Mouse (Mus musculus): Measurements from ENCODE around the gene Cds1. TPM values are rescaled to one million over a fixed set of nuclear protein-coding genes. Genes with fewer than 3 reads are reported as not detected.
"Not testable (repeated sequence)": the region's sequence is repeated elsewhere in the genome, so short reads cannot be mapped to it uniquely, and the experiment has no call there.

The Cds1 gene
- total RNA-seq, 1 experiment from 2014 or later, result 0.70 TPM

DNA sequence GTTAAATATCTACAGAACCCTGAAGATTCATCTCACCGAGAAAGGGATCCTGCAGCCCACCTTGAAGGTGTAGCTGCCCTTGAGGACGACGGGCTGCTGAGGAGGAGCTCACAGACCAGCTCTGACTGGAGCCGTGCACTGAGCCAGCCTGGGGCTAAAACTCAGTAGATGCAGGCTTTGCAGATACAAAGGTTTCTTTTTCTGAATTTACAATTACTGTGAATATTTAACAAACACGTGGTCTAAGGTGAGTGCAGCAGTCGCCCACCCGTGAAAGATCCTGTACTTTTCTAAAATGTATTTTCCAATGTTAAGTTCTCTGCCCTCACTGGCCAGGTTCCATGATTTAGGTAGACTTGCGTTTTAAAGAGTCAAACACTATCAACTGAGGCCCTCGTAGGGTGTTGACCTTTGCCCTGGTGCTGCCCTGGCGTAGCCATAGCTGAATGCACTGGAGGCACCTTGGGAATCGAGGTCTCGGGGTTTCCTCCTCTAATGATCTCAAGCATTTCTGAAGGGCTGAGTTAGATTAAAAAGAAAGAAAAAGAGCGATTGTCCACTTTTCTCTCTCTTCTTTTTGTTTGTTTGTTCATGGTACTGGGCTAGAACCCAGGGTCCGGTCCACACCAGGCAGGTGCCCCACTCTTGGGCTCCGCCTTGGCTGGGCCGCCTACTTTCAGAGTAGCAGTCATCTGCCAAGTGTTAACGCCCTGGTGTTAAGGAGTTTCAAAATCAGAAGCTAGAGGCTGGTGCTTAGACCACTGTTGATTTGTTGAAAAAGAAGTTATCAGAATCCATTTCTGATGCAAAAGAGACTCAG, 56.8 kb downstream of the Cds1 start:
- no peak for ATAC-seq (ENCODE audit: extremely low read depth, insufficient number of reproducible peaks, low FRiP score, poor library complexity, severe bottlenecking)

DNA sequence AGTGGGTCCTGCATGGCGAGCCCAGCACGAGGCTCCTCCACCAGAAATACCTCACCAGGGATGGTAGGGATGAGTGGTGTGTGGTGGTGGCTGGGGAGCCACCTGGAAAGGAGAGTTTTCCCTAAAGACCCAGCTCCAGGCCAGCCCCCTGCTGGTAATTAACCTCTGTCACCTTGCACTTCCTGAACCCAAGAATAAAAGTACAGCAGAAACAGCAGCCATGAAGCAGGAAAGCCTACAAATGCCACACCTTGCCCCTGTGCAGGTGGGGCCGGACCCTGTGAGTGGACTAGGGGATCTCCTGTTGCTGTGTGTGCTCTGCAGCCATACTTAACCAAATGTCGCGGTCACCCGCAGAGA, 57.4 kb downstream of the Cds1 start:
- no peak for ATAC-seq (ENCODE audit: extremely low read depth, insufficient number of reproducible peaks, low FRiP score, poor library complexity, severe bottlenecking)

DNA sequence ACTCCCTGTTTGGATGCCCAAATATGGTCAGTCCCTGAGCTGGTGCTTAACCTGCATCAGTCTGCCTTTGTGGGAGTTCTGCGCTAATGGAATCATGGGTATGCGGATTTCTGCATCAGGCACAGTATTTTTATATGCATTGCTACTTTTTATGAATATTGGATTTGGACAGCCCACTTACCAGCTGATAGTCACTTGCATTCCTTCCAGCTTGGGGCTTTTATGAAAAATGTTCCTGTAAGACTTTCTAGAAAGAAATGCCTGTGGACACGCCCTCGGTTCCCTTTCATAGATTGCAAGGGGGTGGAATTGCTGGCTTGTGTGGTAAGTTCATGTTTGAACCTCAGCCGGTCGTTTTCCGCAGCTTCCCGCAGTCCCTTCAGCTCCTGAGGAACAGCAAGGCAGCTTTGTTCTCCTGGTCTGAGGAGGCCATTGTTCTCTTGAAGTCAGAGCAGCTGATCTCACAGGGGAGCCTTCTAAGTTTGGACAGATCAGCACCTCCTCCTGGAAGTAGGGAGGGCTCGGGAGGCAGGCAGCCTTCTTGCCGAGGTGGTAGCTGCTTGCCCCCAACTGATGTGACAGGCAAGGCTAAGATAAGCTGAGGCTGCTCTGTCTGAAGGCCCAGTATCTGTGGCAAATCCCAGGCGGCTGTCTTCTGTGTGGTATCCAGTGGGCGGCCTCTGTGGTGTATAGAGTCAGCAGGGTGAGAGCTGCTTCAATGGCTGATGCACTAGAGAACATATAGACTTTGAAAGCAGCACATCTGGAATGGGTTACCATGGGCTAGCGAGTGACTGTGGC, 60.4 kb downstream of the Cds1 start:
- ATAC-seq (ENCODE audit: extremely low read depth, insufficient number of reproducible peaks, low FRiP score, poor library complexity, severe bottlenecking), result no peak

DNA sequence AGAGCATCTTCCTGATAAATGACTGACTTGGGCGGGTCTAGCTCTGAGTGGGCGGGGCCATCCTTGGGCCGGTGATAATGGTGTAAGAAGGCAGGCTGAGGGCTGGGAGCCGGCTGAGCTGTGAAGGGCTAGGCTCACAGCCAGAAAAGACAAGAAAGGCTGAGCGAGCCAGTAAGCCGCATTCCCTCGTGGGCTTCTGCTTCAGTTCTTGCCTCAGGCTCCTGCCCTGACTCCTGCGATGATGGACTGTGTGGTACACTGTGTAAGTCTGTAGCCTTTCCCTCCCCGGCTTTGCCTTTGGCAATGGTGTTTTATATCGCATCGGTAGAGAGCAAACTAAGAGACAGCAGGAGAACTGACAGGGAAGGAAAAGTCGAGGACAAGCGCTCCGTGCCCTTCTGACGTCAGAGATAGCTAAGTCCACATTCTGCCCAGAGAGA, 61.6 kb downstream of the Cds1 start:
- ATAC-seq (ENCODE audit: extremely low read depth, insufficient number of reproducible peaks, low FRiP score, poor library complexity, severe bottlenecking), result no peak

DNA sequence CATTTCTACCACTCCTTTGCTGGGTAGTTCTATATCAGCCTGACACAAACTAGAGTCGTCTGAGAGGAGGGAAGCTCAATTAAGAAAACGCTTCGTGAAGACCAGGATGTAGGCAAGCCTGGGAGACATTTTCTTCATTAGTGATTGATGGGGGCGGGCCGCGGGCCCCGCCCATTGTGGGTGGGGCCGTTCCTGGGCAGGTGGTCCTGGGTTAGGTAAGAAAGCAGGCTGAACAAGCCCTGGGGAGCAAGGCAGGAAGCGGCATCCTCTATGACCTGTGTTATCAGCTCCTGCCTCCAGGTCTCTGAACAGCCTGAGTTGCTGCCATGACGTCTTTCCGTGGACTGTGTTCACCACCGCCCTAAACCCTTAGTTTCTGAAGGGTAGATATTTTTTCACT, 62.5 kb downstream of the Cds1 start:
- no peak for ATAC-seq (ENCODE audit: extremely low read depth, insufficient number of reproducible peaks, low FRiP score, poor library complexity, severe bottlenecking)

DNA sequence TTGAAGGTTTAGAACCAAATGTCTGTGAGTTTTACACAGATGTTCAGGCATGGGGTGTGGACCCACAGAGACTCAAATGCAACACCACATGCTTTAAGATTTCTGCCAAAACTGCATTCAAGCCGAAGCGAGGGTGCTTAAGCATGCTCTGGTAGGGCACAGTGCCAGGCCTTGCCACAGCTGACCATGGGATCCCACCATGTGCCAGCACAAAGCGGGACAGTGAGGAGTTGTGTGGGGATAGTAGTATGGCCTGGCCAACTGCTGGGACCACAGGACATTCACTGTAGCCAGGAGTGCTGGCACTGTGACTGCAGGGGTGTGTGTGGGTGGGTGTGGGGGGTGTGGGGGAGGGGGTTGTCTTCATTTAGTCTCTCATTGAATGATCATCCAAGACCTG, 64.0 kb downstream of the Cds1 start:
- ATAC-seq (ENCODE audit: extremely low read depth, insufficient number of reproducible peaks, low FRiP score, poor library complexity, severe bottlenecking), result no peak

DNA sequence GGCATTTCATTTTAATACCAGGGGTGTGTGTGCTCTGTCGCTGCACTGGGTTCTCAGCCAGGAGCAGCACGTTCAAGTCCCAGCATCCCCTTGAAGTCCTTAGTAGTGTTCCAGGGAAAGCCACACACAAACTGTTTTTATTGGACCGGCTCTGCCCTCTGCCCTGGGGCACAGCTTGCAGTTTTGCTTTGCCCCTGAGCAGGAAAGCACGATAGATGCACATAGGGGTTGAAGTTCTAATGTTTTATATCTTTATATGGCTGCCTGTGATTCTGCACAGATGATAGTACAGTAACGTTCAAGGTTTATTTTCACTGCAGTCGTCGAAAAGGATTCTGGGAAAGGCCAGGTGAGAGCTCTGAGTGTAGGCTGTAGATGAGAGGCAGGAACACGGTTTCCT, 65.2 kb downstream of the Cds1 start:
- no peak for ATAC-seq (ENCODE audit: extremely low read depth, insufficient number of reproducible peaks, low FRiP score, poor library complexity, severe bottlenecking)

DNA sequence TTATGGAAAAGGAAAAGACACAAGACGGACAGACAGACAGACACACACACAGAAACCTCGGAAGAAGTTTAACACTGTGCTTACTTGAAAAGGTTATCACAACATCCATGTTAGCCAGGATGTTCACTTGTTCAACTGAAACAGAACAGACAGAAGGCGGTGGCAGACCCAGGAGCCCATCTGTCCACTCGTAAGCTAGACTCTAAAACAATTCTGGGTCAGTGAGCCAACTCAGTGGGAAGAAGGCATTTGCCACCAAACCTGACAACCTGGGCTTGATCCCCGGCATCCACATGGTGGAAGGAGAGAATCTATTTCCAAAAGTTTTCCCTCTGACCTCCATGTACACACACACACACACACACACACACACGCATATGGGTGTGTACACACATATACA, 67.1 kb downstream of the Cds1 start:
- no peak for ATAC-seq (ENCODE audit: extremely low read depth, insufficient number of reproducible peaks, low FRiP score, poor library complexity, severe bottlenecking)

DNA sequence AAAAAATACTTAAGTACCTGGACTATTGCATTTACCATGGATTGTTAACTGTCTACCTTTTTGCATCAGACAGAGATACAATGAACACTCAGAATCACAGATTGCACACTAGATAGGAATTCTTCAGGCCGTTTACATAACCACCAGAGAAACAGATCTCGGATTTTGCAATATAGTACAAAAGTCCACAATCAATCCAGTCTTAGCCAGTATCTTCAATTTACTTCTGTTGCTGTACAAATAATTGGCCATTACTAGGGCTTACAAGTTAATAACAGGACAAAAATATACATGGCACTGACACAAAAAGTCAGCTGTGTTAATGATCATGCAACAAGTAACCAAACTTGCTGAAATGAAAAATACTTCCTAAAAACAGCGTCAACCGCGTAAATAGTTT, 68.1 kb downstream of the Cds1 start:
- no peak for ATAC-seq (ENCODE audit: extremely low read depth, insufficient number of reproducible peaks, low FRiP score, poor library complexity, severe bottlenecking)

DNA sequence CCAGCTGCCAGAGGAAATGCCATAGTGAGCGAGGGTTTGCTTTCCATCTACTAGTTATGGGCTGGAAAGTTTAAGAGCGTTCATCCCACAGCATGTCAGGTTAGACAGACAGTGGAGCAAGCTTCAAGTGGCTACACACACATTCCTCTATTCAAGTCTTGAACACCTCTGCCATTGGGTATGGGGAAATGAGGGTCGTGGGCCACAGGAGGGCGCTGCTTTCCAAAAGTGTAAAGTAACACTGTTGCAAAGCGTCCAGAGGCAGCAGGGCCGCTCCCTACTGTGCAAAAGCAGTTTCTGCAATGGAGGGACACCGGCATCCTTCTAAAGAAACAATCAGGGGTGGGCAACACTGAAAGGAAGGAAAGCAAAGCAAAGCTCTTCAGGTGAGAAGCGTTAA, 68.9 kb downstream of the Cds1 start:
- no peak for ATAC-seq (ENCODE audit: extremely low read depth, insufficient number of reproducible peaks, low FRiP score, poor library complexity, severe bottlenecking)

DNA sequence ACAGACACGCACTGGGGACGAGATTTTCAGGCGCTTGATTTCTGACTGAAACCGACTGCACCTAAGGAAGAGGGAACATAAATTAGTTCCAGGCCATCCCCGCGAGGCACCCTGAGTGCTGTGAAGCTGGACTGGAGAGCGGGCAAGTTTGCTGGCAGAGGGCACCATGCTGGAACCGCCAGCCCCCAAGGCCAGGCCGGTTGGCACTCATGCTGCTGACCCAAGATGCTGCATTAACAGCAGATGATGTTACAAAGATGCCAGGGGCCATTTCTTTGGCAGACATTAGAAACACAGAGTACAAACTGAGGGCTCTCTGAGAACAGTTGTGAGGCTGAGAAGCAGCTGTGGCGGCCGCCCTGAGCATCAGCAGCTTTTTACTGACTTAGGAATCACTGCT, 71.3 kb downstream of the Cds1 start:
- no peak for ATAC-seq (ENCODE audit: extremely low read depth, insufficient number of reproducible peaks, low FRiP score, poor library complexity, severe bottlenecking)

DNA sequence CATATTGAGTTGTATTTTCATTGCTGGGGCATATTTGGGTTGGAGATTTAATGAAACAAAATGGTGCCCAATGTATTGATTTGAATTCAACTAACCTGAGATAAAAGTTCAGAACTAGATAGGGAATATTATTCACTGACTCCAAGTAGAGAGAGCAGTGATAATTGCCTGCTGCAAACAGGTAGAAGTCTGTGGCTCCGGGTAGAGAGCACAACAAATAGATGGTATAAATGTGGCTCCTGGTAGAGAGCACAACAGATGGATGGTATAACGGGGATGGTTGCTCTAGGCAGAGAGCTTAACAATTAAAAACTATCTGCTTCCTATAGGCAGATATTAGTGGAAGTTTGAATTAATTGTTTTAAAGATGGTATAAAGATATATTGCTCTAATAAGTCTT, 72.7 kb downstream of the Cds1 start:
- ATAC-seq (ENCODE audit: extremely low read depth, insufficient number of reproducible peaks, low FRiP score, poor library complexity, severe bottlenecking), result not testable (repeated sequence)

DNA sequence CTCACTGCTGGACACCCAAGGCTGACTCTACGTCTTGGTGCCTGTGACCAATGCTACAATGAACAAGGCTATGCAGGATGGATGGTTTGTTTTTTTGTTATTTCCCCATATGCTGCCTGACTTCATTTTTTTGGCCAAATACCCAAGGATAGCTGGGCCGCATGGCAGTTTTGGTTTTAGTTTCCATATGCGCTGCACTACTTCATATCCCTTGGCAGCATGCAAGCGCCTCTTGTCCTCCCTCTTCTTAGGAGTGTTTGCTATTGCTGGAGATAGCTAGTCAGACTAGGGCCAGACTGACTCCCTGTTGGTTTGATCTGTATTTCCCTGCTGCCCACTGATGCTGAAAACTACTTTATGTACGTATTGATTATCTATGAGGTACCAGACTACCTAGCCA, 75.5 kb downstream of the Cds1 start:
- no peak for ATAC-seq (ENCODE audit: extremely low read depth, insufficient number of reproducible peaks, low FRiP score, poor library complexity, severe bottlenecking)

DNA sequence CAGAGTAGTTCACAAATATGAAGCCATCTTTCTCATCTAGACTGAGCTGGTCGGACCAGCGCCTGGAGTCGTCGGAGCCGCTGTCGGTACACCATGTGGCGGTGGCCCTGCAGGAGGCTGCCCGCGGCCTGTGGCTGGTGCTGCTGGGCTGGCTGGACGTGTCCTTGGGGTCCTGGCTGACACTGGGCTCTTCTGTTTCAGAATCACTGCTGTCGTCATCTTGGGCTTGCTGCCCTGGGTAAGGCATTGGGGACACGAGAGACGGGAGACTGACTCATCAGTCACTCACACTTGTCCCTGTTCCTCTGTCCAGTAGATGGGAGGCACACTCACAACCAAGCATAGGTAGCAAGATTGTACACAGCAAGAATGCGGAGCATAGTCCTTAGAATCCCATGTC, 80.1 kb downstream of the Cds1 start:
- no peak for ATAC-seq (ENCODE audit: extremely low read depth, insufficient number of reproducible peaks, low FRiP score, poor library complexity, severe bottlenecking)

DNA sequence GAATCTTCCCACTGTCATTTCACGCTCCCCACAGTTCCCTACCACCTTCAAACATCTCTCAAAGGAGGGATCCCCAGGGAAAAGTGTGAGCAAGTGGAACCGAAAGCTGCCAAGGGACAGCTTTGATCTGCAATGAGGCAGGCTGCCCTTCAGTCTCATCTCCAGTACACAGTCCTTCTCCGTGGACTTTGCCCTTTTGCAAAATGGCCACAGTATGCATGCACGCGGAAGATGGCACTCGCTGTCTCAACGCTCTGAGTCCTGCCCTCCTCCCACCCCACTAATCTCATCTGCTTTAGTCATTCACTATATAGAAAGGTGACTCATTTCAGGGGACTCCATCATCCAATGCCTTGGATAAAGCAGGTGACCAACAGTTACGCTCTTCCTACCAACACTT, 81.0 kb downstream of the Cds1 start:
- ATAC-seq (ENCODE audit: extremely low read depth, insufficient number of reproducible peaks, low FRiP score, poor library complexity, severe bottlenecking), result no peak

DNA sequence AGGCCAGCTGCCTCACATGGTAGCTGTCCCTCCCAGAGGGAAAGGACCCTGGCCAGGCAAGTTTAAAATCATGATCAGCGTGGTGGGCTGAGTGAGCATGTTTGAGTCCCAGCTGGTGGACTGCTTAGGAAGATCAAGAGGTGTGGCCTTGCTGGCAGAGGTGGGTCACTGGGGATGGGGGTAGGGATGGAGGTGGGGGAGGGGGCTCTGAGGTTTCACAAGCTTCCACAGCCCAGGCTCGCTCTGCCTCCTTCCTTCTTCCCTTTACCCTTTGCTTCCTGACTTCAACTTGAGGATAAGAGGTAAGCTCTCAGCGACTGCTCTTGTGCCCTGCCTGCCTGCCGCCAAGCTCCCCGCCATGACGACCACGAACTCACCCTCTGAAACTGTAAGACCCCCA, 82.4 kb downstream of the Cds1 start:
- no peak for ATAC-seq (ENCODE audit: extremely low read depth, insufficient number of reproducible peaks, low FRiP score, poor library complexity, severe bottlenecking)

DNA sequence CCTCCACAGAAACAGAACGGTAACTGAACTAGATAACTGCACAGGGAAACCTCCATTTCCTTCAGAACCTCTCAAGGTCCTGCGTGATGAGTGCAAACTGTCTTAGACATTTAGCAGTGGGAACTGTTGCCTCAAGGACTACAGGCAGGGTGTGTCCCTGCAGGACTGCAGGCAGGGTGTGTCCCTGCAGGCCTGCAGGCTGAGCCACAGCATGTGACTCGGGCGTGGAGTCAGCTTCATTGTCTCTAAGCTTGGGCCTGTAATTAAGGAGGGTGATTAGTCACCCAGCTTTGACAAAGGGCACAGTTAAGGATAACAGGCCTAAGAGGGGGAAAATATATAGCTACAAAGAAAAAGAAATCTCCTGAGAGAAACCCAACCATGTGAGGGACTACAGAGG, 82.8 kb downstream of the Cds1 start:
- no peak for ATAC-seq (ENCODE audit: extremely low read depth, insufficient number of reproducible peaks, low FRiP score, poor library complexity, severe bottlenecking)

DNA sequence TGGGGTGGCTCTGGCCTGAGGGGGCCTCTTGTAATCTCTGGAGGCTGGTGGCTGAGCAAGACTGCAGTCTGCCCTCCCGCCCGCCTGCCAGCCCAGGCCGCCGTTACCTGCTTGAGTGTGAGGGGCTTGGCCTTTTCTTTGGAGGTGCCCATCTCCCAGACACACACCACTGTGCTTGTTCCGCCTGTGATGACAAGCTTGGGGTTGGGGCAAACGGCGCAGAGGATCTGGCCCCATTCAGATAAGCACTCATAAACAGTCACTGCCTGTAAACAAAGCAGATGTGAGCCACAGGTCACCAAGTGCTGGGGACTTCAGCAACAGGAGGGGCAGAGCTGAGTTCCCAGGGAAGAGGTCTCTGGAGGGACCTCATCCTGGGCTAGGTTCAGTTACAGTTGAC, 86.2 kb downstream of the Cds1 start:
- no peak for ATAC-seq (ENCODE audit: extremely low read depth, insufficient number of reproducible peaks, low FRiP score, poor library complexity, severe bottlenecking)

DNA sequence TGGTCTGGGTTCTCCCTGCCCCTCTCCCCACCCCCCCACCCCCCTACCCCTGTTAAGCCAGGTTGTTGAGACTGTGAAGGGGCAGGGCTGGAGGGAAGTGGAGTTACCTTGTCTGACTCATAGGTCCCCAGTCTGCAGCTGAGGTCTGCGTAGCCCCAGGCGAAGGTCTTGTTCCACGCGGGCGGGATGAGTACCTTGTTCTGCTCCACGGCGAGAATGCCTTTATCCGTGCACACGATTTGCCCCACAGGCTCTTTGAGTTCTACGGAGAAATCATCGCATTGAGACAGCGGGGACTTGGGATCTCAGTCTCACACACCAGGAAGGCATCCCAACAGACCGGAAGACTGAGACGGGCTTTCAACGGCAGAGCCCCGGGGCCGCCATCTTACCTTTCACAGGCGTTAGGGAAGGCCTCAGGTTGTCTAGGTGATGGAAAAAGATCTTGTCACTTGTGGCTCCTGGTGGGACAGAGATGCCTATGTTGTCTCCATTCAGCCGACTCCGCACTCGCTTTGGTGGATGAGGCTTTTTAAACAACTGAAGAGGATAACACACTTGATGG, 87.3 kb downstream of the Cds1 start:
- ATAC-seq (ENCODE audit: extremely low read depth, insufficient number of reproducible peaks, low FRiP score, poor library complexity, severe bottlenecking), result no peak

DNA sequence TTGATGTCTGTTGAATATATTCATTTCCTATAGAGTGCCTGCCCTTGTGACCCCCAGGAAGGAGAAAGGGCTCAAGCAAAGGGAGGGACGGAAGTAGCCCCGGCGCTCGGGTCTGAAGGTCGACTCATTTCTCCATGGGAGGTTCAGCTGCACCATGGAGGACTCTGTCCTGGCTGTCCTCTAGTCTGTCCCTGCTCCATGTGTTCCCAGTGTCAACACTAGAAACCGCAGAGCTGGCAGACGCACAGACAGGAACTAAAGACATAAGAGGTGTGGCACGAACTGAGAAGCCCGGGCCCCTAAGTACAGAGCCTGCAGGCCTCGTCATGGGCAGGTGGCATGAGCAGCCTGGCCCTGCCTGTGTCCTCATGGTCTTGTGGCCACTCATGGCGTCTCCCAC, 89.2 kb downstream of the Cds1 start:
- no peak for ATAC-seq (ENCODE audit: extremely low read depth, insufficient number of reproducible peaks, low FRiP score, poor library complexity, severe bottlenecking)

All from neutrophil, adult 5-6 weeks (primary cell).